Mouse (Mus musculus) G1E (cell line): ENCODE data around the gene Pdzk1.

Source experiments
- CTCF ChIP-seq: IDR thresholded peaks from 2 replicates; pipeline ENCODE4 v1.5.1; 2012; ENCODE audit warnings: low read depth, low read length, inconsistent platforms, mixed read lengths
- POLR2AphosphoS5 ChIP-seq: IDR thresholded peaks from 2 replicates; pipeline ENCODE4 v1.6.1; 2012; ENCODE audit warnings: low read depth, low read length, inconsistent platforms; ENCODE audit not compliant: insufficient replicate concordance
- TAL1 ChIP-seq: conservative IDR thresholded peaks from 2 replicates; pipeline ENCODE4 v1.6.1; 2012; ENCODE audit warnings: low read depth, low read length, inconsistent platforms, mixed read lengths

- no peak for TF ChIP-seq CTCF
- TF ChIP-seq TAL1: no peak
- no peak for TF ChIP-seq POLR2AphosphoS5
These were observed 46.8 kb upstream of the Pdzk1 start for GRCm38 (mm10) chr3:96782236-96782635.
